Mouse (Mus musculus): ENCODE measurements around the gene B4galt3. TPM values are rescaled to one million over a fixed set of nuclear protein-coding genes. Genes with fewer than 3 reads are reported as not detected.

Gene B4galt3
- polyA plus RNA-seq, 1 experiment from 2014 or later, result 74.9 TPM

DNA sequence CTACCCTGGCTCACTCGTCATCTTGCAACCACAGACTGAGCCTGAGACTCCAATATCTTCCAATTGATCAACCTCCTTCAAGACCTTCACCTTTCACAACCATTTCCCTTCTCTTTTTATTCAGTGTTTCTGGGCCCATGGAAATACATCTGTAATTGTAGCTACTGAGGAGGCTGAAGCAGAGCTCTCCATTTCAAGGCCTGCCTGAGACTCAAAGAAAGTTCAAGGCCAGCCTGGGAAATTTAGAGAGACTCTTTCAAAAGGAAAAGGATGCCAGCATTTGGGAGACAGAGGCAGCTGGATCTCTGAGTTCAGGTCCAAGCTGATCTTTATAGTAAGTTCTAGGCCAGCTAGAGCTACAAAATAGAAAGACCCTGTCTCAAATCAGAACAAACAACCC lies 42.2 kb upstream of the B4galt3 start:
- Histone ChIP-seq H3K9me3 (replicated peaks; ENCODE audit: control insufficient read depth, low read length) (no peaks in the 10 kb centered on the region), H3K27ac (ENCODE audit: low read depth, low read length) (no peak overlapping the region), H3K4me3 (ENCODE audit: low read depth, low read length) (no peak overlapping the region), H3K27me3 (replicated peaks; ENCODE audit: control insufficient read depth, insufficient read depth, low read length) (no peaks in the 10 kb centered on the region), H3K4me2 (ENCODE audit: low read length) (no peak overlapping the region), H3K9ac (ENCODE audit: low read length) (no peak overlapping the region), H3K36me3 (ENCODE audit: control insufficient read depth, insufficient read depth, low read length) (no peaks in the 10 kb centered on the region), H3K4me1 (ENCODE audit: control insufficient read depth, insufficient read depth, low read length) (no peaks in the 10 kb centered on the region)
- DNase-seq (ENCODE audit: low spot score) (no peak), ATAC-seq (no peak)
- WGBS, result 78% methylated on average over 1 of the region's 1 CpGs

DNA sequence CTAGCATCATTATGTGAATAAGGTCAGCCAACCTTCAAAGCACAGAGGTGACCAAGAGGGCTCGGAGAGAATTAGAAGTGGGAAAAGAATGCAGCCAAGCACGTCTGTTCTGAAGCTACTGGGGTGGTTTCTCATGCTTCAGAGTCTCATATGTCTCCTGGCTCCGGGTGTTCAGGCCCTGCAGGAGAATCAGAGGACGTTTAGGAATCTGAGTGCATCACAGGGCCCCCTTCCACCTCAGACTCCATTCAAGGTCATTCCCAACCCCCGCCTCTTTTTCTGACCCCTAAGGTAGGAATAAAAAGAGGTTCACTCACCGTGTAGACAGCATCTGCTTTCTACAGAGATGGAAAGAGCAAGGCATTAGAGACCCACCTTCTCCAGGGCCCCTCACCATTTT lies 40.4 kb upstream of the B4galt3 start:
- Histone ChIP-seq H3K4me1 (ENCODE audit: control insufficient read depth, insufficient read depth, low read length) (no peaks in the 10 kb centered on the region), H3K4me2 (ENCODE audit: low read length) (no peak overlapping the region), H3K9ac (ENCODE audit: low read length) (no peak overlapping the region), H3K9me3 (replicated peaks; ENCODE audit: control insufficient read depth, low read length) (no peaks in the 10 kb centered on the region), H3K4me3 (ENCODE audit: low read depth, low read length) (no peak overlapping the region), H3K27ac (ENCODE audit: low read depth, low read length) (no peak overlapping the region), H3K36me3 (ENCODE audit: control insufficient read depth, insufficient read depth, low read length) (peaks cover 13% of the 10 kb centered on the region), H3K27me3 (replicated peaks; ENCODE audit: control insufficient read depth, insufficient read depth, low read length) (no peaks in the 10 kb centered on the region)
- ATAC-seq (no peak), DNase-seq (ENCODE audit: low spot score) (no peak)
- 39% methylated on average over 6 of the region's 6 CpGs for WGBS

DNA sequence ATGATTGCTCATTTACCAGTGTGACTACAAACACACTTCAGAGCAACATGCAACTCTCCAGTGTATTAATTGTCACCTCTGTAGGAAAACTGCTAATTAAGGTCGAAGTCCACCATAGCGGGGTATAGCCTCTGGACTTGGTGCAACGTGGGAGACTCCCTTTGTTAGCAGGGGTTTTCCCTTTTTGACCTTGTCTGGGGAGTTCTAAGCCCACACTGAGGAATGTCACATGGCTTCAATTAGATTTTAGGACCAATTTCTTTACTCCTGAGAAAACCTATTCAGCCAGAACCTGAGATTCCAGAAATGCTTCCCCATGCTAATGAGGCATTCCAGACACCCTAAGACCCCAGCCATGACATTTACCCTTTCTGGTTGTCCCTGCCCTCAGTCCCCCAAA lies 39.9 kb upstream of the B4galt3 start:
- 32% methylated on average over 3 of the region's 3 CpGs for WGBS
- H3K4me3 ChIP-seq (ENCODE audit: low read depth, low read length), result no peak overlapping the region
- H3K27me3 ChIP-seq (replicated peaks; ENCODE audit: control insufficient read depth, insufficient read depth, low read length), result no peaks in the 10 kb centered on the region
- no peak overlapping the region for H3K9ac ChIP-seq (ENCODE audit: low read length)
- no peak overlapping the region for H3K4me2 ChIP-seq (ENCODE audit: low read length)
- DNase-seq (ENCODE audit: low spot score), result no peak
- H3K36me3 ChIP-seq (ENCODE audit: control insufficient read depth, insufficient read depth, low read length), result peaks cover 17% of the 10 kb centered on the region
- ATAC-seq, result no peak
- H3K4me1 ChIP-seq (ENCODE audit: control insufficient read depth, insufficient read depth, low read length), result no peaks in the 10 kb centered on the region
- no peaks in the 10 kb centered on the region for H3K9me3 ChIP-seq (replicated peaks; ENCODE audit: control insufficient read depth, low read length)
- H3K27ac ChIP-seq (ENCODE audit: low read depth, low read length), result no peak overlapping the region

DNA sequence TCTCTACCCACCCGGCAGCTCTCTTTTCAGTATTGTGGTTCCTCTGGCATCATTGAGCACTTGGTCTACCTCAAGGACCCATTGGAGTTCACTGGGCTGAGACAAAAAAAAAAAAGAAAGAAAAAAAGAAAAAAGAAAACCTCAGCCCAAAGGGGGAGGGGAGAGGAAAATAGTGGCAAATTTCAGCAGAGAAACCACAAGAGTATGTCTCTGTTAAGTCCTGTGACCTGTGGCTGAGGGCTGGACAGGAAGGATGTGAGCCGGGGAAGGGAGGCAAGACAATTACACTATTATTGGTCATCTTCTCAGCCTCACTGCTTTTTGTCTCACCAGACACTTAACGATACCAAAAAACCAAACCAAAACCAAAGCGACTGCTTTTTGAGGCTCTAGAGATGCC lies 38.3 kb upstream of the B4galt3 start:
- H3K9me3 ChIP-seq (replicated peaks; ENCODE audit: control insufficient read depth, low read length), result no peaks in the 10 kb centered on the region
- H3K36me3 ChIP-seq (ENCODE audit: control insufficient read depth, insufficient read depth, low read length), result peaks cover 31% of the 10 kb centered on the region
- H3K4me2 ChIP-seq (ENCODE audit: low read length), result no peak overlapping the region
- ATAC-seq (no peak), DNase-seq (ENCODE audit: low spot score) (no peak)
- H3K27ac ChIP-seq (ENCODE audit: low read depth, low read length), result no peak overlapping the region
- no peak overlapping the region for H3K9ac ChIP-seq (ENCODE audit: low read length)
- H3K4me1 ChIP-seq (ENCODE audit: control insufficient read depth, insufficient read depth, low read length), result no peaks in the 10 kb centered on the region
- H3K4me3 ChIP-seq (ENCODE audit: low read depth, low read length), result no peak overlapping the region
- no peaks in the 10 kb centered on the region for H3K27me3 ChIP-seq (replicated peaks; ENCODE audit: control insufficient read depth, insufficient read depth, low read length)
- 81% methylated on average over 4 of the region's 4 CpGs for WGBS

DNA sequence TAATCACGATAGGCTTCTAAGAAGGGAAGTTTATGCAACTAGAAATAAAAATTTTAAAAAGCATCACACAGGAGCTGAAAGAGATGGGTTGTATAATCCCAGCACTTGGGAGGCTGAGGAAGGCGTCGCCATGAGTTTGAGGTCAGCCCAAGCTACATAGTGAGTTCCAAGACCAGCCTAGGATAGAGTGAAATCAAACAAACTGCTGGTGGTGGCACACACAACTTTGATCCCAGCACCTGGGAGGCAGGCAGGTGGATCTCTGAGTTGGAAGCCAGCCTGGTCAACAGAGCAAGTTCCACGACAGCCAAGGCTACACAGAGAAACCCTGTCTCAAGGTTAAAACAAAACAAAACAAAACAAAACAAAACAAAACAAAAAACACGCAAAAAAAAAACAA lies 37.8 kb upstream of the B4galt3 start:
- Histone ChIP-seq H3K9ac (ENCODE audit: low read length) (no peak overlapping the region), H3K4me2 (ENCODE audit: low read length) (no peak overlapping the region), H3K27ac (ENCODE audit: low read depth, low read length) (no peak overlapping the region), H3K27me3 (replicated peaks; ENCODE audit: control insufficient read depth, insufficient read depth, low read length) (no peaks in the 10 kb centered on the region), H3K9me3 (replicated peaks; ENCODE audit: control insufficient read depth, low read length) (no peaks in the 10 kb centered on the region), H3K4me3 (ENCODE audit: low read depth, low read length) (no peak overlapping the region), H3K36me3 (ENCODE audit: control insufficient read depth, insufficient read depth, low read length) (peaks cover 36% of the 10 kb centered on the region), H3K4me1 (ENCODE audit: control insufficient read depth, insufficient read depth, low read length) (no peaks in the 10 kb centered on the region)
- ATAC-seq (no peak), DNase-seq (ENCODE audit: low spot score) (no peak)
- WGBS, result 93% methylated on average over 5 of the region's 5 CpGs

DNA sequence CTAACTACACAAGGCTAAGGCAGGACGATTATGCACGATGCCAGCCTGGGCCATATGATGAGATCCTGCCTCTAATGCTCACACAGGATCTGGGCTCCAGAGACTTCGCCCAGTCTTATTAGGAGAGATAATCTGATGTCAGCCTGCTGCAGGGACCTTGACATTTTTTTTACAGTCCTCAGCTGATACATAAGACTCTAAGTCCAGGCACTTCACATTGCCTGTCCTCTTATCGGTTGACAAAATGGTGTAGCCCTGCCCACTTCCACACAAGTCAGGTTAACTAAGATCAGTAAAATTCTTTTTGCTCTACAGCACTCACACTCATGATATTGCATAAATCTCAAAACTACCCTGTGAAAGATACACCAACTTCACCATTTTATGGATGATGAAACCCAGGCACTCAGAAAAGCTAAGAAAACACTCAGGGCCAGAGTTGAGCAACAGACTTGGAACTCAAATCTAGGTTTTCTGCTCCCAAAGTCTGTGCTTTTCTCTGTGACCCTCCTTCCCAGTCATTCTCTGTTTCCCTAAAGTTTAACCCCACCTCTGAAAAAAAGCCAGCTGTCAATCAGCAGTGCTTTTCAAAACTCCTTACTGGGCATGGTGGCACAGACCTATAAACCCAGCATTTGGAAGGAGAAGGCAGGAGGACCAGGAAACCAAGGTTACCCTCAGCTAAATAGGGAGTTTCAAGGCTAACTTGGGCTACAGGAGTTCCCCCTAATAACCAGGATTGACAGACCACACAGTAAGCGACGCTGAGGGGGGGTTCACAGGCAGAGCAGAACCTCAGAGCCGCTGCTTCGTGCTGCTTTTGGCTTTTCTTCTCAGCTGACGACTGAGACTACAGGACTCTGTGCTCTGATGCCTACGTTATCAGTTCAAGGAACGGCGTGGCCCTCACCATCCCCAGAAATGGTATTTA lies 37.1 kb upstream of the B4galt3 start:
- Histone ChIP-seq H3K4me1 (ENCODE audit: control insufficient read depth, insufficient read depth, low read length) (no peaks in the 10 kb centered on the region), H3K9ac (ENCODE audit: low read length) (no peak overlapping the region), H3K9me3 (replicated peaks; ENCODE audit: control insufficient read depth, low read length) (no peaks in the 10 kb centered on the region), H3K27me3 (replicated peaks; ENCODE audit: control insufficient read depth, insufficient read depth, low read length) (no peaks in the 10 kb centered on the region), H3K4me2 (ENCODE audit: low read length) (no peak overlapping the region), H3K36me3 (ENCODE audit: control insufficient read depth, insufficient read depth, low read length) (peaks cover 43% of the 10 kb centered on the region), H3K27ac (ENCODE audit: low read depth, low read length) (no peak overlapping the region), H3K4me3 (ENCODE audit: low read depth, low read length) (no peak overlapping the region)
- ATAC-seq (no peak), DNase-seq (ENCODE audit: low spot score) (no peak)
- WGBS, result 86% methylated on average over 12 of the region's 12 CpGs

DNA sequence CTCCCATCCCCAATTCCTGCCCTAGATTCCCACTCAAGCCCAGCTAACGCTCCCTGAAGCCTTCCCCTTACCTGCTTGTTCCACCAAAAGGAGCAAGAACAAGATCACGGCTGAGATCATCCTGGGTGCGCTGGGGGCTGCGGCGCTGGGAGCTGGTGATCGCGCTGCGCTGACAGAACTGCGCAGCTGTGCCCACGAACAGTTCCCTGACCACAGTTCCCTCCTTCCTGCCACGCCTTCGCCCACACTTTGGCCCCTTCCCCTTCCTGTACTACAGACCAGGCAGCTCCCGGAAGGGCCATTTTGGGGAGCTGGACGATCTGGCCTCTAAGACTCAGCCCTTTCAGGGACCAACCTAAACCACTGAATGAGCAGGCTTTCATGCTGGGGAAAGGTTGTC lies 36.0 kb upstream of the B4galt3 start, which contains the start of gene Fcer1g:
Fcer1g (minus strand) TSS at position 240 of the 400 bp plus-strand sequence.
- H3K9ac ChIP-seq (ENCODE audit: low read length), result no peak within 1 kb of the TSS
- no peak within 1 kb of the TSS for H3K4me2 ChIP-seq (ENCODE audit: low read length)
- no peaks in the 10 kb centered on the region for H3K9me3 ChIP-seq (replicated peaks; ENCODE audit: control insufficient read depth, low read length)
- peaks cover 54% of the 10 kb centered on the region for H3K36me3 ChIP-seq (ENCODE audit: control insufficient read depth, insufficient read depth, low read length)
- H3K4me3 ChIP-seq (ENCODE audit: low read depth, low read length), result no peak within 1 kb of the TSS
- ATAC-seq (no peak), DNase-seq (ENCODE audit: low spot score) (no peak)
- H3K4me1 ChIP-seq (ENCODE audit: control insufficient read depth, insufficient read depth, low read length), result no peaks in the 10 kb centered on the region
- no peak within 1 kb of the TSS for H3K27ac ChIP-seq (ENCODE audit: low read depth, low read length)
- 93% methylated on average over 14 of the region's 14 CpGs for WGBS
- H3K27me3 ChIP-seq (replicated peaks; ENCODE audit: control insufficient read depth, insufficient read depth, low read length), result no peaks in the 10 kb centered on the region

DNA sequence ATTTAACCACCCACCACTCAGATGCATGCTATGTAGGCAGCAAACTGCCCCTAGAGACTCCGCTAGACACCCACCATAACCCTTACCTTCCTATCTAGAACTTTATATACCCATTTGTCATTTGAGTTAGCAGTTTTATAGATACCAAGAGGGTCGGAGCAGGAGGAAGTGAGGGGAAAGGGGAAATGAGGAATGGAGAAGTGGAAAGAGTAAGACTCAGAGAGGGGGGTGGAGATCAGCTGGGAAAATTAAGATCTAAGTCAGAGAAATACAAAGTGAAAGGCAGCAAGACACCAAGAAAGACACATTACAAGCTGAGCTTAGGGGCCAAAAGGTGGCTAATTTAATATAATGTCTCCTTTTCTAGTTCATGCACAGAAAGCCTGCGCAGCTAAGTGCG lies 35.6 kb upstream of the B4galt3 start:
- H3K4me3 ChIP-seq (ENCODE audit: low read depth, low read length), result no peak overlapping the region
- no peak overlapping the region for H3K4me2 ChIP-seq (ENCODE audit: low read length)
- no peaks in the 10 kb centered on the region for H3K9me3 ChIP-seq (replicated peaks; ENCODE audit: control insufficient read depth, low read length)
- H3K9ac ChIP-seq (ENCODE audit: low read length), result no peak overlapping the region
- WGBS, result 97% methylated on average over 4 of the region's 4 CpGs
- peaks cover 57% of the 10 kb centered on the region for H3K36me3 ChIP-seq (ENCODE audit: control insufficient read depth, insufficient read depth, low read length)
- no peak for DNase-seq (ENCODE audit: low spot score)
- H3K27ac ChIP-seq (ENCODE audit: low read depth, low read length), result no peak overlapping the region
- no peak for ATAC-seq
- no peaks in the 10 kb centered on the region for H3K4me1 ChIP-seq (ENCODE audit: control insufficient read depth, insufficient read depth, low read length)
- H3K27me3 ChIP-seq (replicated peaks; ENCODE audit: control insufficient read depth, insufficient read depth, low read length), result no peaks in the 10 kb centered on the region

DNA sequence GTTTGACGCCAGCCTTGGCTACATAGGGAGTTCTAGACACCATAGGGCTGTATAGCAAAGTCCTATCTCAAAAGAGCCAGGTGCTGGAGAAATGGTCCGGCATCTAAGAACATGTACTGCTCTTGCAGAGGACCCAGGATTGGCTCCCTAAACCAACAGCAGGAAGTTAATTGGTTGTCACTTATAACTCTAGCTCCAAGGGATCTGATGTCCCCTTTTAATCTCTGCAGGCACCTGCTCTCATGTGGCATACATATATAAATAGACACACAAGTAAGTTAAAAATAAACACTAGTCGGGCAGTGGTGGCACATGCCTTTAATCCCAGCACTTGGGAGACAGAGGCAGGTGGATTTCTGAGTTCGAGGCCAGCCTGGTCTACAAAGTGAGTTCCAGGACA lies 34.3 kb upstream of the B4galt3 start:
- H3K27me3 ChIP-seq (replicated peaks; ENCODE audit: control insufficient read depth, insufficient read depth, low read length), result no peaks in the 10 kb centered on the region
- no peak overlapping the region for H3K4me2 ChIP-seq (ENCODE audit: low read length)
- no peak for ATAC-seq
- no peak for DNase-seq (ENCODE audit: low spot score)
- no peak overlapping the region for H3K4me3 ChIP-seq (ENCODE audit: low read depth, low read length)
- no peaks in the 10 kb centered on the region for H3K9me3 ChIP-seq (replicated peaks; ENCODE audit: control insufficient read depth, low read length)
- no peak overlapping the region for H3K9ac ChIP-seq (ENCODE audit: low read length)
- 91% methylated on average over 4 of the region's 4 CpGs for WGBS
- H3K4me1 ChIP-seq (ENCODE audit: control insufficient read depth, insufficient read depth, low read length), result no peaks in the 10 kb centered on the region
- H3K27ac ChIP-seq (ENCODE audit: low read depth, low read length), result no peak overlapping the region
- peaks cover 70% of the 10 kb centered on the region for H3K36me3 ChIP-seq (ENCODE audit: control insufficient read depth, insufficient read depth, low read length)

All from forebrain, embryonic 14.5 days (tissue).